Mouse (Mus musculus) cerebellum, adult 9-10 months (tissue): ENCODE data around the gene Camta2.

Source experiments
- DNase-seq: peaks from one replicate; pipeline ENCODE4 v3.0.0; 2022

Gene Camta2

DNA sequence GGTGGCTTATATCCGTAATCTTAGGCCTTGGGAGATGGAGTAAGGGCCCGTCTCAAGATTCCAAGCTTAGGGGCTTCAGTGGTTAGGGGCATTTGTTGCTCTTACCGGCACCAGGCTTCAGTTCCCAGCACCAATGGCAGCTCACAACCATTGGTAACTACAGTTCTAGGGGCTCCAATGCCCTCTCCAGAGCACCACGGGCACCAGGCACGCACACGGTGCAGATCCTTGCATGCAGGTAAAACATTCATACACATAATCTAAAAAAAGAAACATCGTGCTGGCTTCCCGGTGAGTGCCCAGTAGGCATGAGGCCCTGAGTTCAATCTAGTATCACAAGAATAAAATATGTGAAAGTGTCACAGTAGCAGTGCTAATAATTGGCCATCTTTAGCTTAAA, 24.8 kb downstream of the Camta2 start:
- DNase-seq, result no peak

DNA sequence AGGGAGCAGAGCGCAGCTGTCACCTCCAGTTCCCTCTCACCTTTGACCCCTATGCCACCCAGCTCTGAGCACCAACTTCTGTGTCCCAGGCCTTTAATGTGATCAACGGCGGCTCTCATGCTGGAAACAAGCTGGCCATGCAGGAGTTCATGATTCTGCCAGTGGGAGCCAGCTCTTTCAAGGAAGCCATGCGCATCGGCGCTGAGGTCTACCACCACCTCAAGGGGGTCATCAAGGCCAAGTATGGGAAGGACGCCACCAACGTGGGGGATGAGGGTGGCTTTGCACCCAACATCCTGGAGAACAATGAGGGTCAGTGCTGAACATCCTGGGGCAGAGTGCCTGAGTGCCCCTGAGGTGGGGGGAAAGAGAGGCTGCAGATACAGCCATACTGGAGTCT, 27.3 kb downstream of the Camta2 start:
- no peak for DNase-seq

DNA sequence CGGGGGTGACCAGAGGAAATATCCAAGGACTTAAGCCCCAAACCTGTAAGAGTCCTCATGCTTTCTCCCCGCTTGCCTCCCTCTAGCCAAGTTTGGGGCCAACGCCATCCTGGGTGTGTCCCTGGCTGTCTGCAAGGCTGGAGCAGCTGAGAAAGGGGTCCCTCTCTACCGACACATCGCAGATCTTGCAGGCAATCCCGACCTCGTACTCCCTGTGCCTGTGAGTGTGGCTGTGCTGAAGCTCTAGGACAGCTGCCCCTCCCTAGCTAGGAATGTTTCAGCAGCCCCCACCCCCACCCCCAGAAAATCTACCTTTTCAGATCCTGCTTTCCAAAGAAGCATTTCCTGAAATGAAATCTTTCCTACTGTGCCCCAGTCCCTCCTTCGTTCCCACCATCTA, 29.0 kb downstream of the Camta2 start:
- DNase-seq, result no peak

DNA sequence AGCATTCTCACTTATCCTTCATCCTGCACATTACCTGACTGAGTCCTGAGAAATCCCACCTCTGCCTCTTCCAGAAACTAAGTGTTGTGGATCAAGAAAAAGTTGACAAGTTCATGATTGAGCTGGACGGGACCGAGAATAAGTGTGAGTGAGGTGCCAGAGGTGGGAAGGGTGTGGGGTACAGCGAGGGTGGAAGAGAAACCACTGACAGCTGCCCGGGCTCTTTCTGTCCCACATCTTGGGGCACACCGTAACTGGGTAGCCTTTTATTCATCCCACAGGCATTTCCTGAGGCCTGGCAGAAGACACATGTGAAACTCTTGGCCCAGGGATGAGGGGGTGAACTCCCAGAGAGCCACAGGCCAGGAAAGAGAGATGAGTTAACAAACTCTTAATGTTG, 29.4 kb downstream of the Camta2 start:
- DNase-seq, result no peak

DNA sequence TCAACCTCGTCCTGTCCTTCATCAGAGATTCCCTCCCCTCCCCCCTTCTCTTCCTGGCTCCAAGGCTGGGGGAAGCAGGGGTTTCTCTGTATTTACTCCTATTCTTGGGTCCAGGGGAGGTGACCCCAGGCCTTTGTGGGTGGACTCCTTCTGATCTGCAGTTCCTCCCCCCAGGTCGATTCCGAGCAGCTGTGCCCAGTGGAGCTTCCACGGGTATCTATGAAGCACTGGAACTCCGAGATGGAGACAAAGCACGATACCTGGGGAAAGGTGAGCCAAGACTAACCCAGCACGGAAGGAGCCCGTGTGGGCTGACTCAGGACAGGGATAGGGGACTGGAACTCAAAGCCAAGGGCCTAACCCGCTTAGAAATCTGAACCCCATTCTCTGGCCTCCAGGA, 29.9 kb downstream of the Camta2 start:
- DNase-seq, result no peak

DNA sequence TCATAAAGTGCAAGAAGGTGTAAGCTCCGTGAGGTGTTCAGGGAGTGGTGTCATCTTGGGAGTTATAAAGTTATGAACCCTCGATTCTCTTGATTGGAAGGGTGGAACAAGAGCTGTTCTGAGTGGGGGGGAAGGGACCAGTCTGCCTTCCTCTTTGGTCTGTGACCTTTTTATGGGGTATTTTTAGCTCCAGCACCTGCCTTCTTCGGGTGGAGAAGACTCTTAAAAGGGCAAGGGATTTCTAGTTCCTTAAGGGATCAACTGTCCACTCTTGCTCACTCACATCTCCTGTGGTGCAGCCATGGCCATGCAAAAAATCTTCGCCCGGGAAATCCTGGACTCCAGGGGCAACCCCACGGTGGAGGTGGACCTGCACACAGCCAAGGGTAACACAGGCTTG, 30.3 kb downstream of the Camta2 start:
- no peak for DNase-seq

DNA sequence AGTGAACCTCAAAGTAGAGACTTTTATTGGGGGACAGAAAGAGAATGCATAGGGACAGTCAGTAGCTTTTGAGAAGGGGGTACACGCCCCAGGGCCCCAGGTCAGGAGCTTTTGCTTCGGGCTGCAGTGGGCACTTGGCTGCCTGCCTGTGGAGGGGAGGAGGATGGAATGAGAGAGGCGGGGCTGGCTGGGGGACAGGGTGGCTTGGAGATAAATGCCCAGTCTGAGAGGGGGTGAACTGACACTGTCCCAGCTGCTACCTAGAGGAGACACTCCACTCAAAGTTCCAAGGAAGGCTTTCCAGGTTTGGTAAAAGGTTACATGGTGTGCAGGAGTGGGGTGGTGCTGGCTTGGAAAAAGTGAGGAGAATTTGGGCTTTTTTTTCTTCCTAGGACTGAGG, 30.9 kb downstream of the Camta2 start, which contains the start of gene Eno3:
TSS of gene Eno3 (plus strand) at position 239 of the 400 bp plus-strand sequence.
- DNase-seq, result no peak

DNA sequence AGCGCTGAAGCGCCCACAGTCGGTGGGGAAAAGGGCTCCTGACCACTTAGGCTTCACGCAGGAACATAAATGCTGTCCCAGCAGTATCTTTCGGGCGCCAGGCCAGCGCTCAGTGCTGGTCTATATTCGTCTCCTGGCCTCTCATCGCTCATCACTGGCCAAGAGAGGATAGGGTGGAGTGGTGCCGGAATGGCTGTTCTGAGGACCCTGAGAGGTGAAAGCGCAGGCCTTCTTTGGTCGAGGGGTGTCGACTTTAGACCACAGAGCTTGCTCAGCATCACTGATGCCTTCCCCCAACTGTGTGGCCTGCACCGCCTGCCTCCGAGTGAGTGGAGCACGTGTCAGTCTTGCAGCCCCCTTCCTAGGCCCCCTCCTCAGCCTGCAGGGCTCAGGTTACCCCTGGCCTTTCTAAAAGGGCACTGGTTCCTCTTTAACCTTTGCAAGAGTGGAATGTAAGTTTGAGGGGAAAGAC, 31.4 kb downstream of the Camta2 start:
- DNase-seq, result peak; percentile 71

DNA sequence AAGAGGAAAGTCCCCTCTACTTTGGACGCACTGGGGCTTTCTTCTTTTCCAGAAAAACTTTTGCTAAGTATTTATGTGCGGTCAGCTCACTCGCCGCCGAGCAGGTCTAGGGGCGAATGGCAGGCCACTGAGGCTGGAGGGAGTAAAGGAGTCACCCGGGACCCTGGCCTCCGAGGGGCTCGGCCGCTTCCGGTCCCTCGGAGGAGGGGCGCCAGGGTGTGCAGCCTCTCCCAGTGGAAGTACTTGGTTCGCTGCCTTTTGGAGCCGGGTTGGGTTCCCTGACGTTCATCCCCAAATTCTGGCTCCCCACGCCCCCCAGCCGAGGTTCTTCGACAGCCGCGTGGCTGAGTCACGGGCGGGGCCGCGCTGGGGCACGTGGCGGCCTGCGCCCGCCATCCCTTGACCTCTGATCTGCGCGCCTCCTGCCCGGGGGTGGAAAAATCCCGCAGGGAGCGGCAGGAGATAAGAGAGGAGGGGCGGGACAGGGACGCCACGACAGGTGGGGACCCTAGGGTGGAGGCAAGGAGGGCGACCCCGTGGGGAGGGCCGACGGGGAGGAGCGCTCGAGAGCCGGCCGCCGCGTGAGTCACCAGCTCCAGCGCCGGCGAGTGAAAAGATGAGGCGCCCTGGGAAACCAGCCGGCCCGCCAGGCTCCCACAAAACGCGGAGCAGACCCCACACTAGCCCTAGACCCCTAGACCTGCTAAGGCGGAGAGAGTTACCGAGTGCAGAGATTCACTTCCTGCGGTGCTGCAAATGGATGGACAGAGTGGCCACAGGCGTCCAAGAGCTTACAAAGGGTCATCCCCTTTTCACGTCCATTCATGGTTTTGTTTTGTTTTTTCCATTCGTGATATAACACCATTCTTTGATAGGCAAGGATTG, 32.1 kb downstream of the Camta2 start:
- DNase-seq, result peak; percentile 60

DNA sequence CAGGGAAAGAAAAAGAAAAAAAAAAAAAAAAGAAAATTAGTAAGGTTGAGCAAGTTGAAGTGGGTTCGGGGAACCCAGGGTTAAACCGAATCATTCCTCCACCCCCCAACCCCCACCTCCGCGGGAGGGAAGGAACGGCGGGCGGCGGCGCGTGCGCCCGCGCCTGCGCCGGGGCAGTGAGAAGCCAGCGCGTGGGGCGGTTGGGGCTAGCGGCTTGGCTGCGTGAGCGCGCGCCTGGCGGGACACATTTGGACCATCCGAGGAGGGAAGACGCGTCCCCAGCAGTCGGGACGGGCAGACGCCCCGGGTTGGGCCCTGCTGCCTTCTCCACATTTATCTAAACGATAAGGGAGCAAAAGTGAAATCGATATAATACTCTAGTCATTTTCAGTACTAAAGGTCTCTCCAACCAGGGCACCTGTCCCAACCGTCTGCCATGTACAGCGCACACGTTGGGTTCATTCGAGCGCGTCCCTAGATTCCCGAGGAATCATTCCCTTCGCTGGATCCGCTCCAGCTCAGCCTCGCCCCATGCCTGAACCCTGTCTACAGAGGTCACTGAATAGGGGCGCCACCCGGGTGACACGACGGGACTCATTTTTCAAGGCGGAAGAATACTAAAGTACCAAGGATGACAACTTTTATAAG, 32.9 kb downstream of the Camta2 start:
- DNase-seq, result peak; percentile 79

DNA sequence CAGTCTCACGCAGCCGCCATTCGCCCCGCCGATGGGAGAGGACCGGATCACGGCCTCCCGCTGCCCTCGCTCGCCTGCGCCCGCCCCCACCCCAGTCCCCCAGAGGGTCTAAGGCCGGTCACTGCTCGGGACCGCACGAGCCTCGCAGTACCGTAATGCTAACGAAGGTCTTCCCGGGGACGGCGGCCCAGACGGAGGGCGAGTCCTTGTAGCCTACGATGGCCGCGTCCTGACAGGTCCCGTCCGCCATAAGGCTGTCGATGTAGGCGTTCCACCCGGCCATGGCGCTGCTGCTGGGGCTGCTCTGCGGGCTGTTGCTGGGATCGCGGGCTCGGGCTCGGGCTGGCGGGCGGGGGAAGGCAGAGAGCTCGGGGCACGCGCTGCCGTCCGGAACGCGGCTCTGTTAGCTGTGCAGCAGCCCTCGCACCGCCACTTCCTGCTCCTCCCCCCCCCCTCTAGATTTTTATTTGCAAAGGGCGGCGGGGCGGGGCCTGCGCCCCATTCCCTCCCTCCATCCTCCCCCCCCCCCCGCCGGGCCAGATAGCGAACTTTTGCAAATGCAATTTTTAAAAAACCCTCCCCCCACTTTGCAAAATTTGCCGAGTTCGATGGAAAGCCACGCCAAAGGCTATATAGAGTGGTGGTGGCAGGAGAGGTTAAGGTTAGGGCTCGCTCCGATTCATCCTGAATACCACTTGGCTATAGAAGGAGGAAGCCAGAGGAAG, 33.5 kb downstream of the Camta2 start, which contains the start of gene Pfn1:
TSS of gene Pfn1 (minus strand) at position 447 of the 725 bp plus-strand sequence.
- DNase-seq, result peak; percentile 76

DNA sequence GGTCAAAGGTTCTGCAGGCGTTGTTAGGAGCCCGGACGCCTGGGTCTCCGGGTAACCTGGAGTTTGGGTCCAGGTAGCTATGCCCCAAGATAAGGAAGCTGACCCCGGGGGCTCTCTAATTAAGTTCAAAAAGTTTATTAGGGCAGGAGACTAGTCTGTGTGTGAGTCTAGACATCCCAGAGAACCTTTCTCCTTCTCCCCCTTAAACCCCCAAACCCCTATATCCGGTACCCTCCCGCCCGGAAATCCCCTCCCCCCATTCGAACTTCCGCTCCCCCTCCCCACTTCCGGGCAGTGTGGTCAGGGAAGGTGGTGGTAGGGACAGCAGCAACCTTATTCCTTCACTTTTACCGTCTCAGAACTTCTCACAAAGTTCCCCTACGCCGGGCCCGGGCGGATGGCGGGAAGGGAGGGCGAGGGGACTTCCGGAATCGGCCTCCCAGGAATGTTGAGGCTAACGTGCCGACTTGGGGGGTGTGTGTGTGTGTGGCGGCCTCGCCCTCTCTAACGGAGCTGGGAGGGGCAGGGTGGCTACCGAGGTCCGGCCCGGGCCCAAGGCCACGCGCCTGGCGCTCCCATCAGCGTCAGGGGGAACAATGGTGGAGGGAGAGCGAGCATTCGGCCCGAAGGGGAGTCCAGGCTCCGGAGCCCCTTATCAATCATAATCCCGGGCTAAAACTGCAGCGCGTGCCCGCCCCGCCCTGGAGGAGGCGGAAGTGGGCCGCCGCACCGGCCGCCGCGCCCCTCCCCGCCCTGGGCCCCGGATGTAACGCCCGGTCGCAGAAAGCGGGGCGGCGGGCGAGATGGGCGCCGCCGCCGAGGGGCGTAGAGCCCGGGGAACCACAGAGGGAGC, 34.3 kb downstream of the Camta2 start:
- peak; percentile 64 for DNase-seq

DNA sequence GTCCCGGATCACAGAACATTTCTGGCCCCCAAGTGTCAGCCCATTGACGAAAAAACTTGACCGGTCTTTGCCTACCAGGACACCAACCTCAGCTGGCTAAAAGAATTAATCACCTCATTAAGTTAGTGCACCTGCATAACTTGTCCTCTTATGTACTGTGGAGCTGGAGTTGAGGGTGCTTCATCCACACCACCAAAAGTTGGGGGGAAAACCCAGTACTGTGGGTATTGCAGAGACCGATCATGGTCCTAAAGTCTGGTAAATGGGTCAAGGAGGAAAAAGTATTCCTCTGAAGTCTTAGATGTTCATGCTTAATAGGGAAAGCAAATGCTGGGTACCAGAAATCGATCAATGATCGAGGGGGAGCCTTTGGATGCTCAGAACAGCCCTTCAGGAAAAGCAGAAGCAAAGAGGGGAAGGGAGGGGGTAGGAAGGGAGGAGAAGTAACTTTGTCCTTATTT, 35.0 kb downstream of the Camta2 start:
- DNase-seq, result peak; percentile 50

DNA sequence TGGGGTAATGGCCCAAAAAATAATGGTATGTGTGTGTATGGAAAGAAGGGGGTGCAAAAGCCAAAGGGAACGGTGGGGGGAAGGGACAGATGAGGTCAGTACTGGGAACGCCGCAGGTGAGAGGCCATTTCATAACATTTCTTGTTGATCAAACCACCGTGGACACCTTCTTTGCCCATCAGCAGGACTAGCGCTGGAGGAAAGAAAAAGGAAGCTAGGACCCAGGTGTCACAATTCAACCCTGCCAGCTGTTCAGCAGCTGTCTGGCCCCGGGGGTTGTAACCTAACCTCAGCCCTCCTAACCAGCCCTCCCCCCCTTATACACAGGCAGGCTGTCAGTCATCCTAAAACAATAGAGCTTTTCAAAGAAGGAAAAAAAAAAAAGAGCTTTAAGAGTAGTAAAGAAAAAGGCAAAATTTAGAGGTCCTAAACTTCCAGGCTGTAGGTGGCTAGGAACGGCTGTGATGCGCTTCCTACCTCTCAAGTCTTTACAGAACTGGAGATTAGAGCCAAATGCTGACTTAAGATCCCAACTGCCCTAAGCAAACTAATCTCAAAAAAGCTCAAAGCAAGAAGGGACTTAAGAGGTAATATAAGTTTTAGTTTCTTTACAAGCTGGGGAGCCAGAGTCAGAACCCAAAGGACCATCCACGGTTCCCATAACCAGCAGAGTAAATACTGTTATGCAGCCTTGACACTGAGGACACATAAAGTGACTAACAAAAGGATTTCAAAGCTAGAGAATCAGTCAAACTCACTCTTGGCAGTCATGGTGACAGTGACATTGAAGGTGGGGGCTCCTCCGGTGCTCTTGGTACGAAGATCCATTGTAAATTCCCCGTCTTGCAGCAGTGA, 35.6 kb downstream of the Camta2 start:
- DNase-seq, result peak; percentile 55

DNA sequence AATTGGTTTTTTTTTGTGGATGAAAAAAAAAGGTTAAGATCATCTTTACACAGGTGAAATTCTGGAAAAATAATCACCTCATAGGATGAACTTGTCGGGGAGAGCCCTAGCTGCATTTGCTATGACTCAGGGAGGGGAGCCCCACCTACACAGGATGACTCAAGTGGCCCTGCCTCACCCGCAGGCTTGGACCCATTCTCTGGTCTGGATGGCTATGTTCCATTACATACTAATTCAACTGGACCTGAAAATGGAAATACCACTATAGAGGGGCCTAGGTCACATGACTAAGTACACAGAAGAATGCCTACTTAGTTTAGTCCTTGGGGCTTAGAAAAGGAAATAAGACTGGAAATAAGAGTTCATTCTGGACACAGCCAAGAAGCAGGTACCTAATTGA, 36.5 kb downstream of the Camta2 start:
- peak; percentile 47 for DNase-seq

DNA sequence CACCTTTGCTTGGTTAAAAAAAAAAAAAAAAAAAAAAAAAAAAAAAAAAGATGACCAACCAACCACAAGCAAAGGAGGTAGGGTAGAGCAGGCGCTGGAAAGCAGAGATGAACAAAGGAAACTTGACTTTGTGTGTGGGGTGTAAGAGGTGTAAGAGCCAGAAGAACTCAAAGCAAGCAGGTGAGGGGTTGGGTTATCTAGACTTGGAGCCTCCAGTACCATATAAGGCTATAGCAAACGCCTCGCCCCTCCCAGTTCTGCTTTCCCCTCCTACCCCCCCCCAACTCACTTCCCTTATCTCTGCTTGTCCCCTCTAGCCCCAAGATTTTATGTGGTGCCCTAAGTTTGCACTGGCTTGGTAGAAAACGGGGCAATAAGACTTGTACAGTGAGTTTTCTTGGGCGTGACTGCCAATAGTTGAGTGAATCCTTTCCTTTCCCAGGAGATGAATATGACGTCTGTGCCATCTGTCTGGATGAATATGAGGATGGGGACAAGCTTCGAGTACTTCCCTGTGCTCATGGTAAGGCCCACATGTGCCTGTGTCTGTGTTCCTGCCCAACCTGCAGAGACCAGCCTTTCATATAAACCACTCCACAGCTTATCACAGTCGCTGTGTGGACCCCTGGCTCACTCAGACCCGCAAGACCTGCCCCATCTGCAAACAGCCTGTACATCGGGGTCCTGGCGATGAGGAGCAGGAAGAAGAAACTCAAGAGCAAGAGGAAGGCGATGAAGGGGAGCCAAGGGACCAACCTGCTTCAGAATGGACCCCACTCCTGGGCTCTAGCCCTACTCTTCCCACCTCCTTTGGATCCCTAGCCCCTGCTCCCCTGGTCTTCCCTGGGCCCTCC, 37.4 kb downstream of the Camta2 start:
- DNase-seq, result peak; percentile 36

DNA sequence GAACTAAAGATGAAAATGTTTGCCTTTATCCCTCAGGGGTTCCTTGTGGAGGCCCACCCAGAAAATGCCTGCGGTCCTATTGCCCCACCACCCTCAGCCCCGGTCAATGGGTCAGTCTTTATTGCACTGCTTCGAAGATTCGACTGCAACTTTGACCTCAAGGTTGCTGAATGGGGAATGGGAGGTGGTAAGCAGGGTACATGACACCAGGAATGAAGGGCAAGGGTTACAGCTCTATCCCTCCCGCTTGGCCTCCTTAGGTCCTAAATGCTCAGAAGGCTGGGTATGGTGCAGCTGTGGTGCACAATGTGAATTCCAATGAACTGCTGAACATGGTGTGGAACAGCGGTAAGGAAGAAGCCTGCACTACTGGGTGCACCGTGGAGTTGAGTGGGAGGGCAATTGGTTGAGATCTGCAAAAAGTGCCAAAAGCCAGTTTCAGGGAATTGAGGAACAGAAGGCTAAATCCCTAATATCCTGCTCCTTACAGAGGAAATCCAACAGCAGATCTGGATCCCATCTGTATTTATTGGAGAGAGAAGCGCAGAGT, 38.6 kb downstream of the Camta2 start:
- DNase-seq, result no peak

DNA sequence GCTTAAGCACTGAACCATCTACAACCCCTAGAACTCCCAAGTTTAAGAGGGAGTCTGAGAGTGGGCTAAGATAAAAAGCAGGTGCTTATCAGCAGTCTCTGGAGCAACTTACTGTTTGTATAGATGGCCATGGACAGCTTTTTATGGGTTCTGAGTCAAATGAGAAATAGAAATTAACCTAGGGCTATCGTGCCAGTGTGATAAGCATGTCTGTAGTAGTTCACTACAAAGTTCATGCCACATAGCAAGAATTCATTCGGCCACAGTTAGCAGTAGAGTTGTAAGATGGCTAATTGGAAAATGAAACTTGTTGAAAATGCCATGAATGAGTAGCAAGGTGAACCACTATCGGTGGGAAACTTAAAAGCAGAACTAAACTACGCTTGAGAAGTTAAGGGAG, 39.4 kb downstream of the Camta2 start:
- peak; percentile 48 for DNase-seq

DNA sequence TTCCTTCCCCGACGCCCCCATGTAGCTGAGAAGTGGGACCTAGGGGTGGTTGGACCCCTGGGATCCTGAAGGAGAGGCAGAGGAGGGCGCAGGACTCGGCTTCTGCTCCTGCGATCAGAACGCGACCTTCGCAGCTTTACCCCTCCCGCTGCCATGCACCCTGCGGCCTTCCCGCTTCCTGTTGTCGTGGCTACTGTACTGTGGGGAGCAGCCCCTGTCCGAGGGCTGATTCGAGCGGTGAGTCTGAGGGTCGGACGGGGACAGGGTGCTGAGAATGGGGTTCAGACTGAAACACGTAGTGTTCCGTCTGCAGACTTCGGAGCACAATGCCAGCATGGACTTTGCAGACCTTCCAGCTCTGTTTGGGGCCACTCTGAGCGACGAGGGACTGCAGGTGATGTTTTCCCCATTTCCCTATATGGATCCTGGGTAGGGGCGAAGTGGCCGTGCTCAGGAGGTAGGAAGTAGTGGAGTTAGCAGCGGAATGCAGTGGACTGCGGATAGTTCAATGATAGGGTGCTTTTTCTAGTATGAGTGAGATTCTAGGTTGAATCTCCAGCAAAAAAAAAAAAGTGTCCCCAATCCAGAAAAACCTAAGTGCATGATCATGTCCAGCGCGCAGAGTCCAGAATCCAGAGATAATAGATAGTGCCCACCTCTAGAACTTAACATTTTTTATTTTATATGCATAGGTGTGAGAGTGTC, 40.0 kb downstream of the Camta2 start:
- peak; percentile 59 for DNase-seq
